Mouse (Mus musculus): Measurements from ENCODE around the gene Syt12. TPM values are rescaled to one million over a fixed set of nuclear protein-coding genes. Genes with fewer than 3 reads are reported as not detected.
A peak's percentile ranks its signal among the peaks of the same experiment; 100 is the strongest.

Syt12 gene
- polyA plus RNA-seq, 1 experiment from 2014 or later = 1.7 TPM

GRCm38 (mm10) chr19:4441621-4442161, 35.6 kb downstream of the Syt12 start:
- peaks cover 47% of the 10 kb centered on the region for H3K4me1 ChIP-seq
- no peak overlapping the region; the same call in 1 of the 2 replicates for H3K4me2 ChIP-seq (replicated peaks)
- no peak overlapping the region for H3K4me3 ChIP-seq (replicated peaks)
- no peak for ATAC-seq (ENCODE audit: insufficient number of reproducible peaks, low FRiP score, low TSS enrichment, low read depth)
- H3K36me3 ChIP-seq = no peaks in the 10 kb centered on the region
- no peaks in the 10 kb centered on the region for H3K9me3 ChIP-seq (replicated peaks)
- 23% methylated on average over 10 of the region's 10 CpGs for WGBS
- peak overlapping the region; percentile 52 for H3K27ac ChIP-seq (replicated peaks)
- H3K9ac ChIP-seq = no peak overlapping the region
- H3K27me3 ChIP-seq = no peaks in the 10 kb centered on the region

DNA sequence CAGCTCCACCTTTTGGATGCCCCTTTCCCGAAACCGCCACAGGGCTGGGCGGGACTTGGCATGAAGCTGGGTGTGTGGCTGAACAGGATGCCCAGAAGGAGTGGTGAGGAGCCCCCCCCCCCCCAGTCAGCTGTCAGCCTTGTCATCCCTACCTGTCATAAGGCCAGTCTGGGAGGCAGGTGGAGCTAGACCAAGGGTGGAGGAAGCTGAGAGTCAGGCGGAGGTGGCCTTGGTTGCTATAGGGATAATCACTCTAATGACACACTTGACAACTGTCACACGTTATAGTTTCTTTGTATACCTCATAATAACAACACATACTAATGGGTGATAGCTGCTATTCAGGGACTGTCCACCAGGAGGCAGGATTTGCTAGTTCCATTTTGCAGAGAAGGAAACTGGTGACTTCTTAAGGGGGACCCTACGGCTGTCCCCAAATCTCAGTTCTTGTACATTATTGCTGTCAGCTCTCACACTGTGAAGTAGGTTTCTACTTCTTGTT, 36.1 kb downstream of the Syt12 start:
- ATAC-seq (ENCODE audit: insufficient number of reproducible peaks, low FRiP score, low TSS enrichment, low read depth) = no peak
- Histone ChIP-seq H3K36me3 (no peaks in the 10 kb centered on the region), H3K4me1 (peaks cover 47% of the 10 kb centered on the region), H3K9ac (no peak overlapping the region), H3K4me3 (replicated peaks) (no peak overlapping the region), H3K27me3 (no peaks in the 10 kb centered on the region), H3K9me3 (replicated peaks) (no peaks in the 10 kb centered on the region), H3K27ac (replicated peaks) (peak overlapping the region; percentile 82), H3K4me2 (replicated peaks) (peak overlapping the region; percentile 91)
- WGBS = 21% methylated on average over 6 of the region's 6 CpGs

GRCm38 (mm10) chr19:4440222-4440621, 37.0 kb downstream of the Syt12 start:
- ATAC-seq (ENCODE audit: insufficient number of reproducible peaks, low FRiP score, low TSS enrichment, low read depth) = no peak
- Histone ChIP-seq H3K4me3 (replicated peaks) (peak overlapping the region; percentile 75), H3K9ac (0 out of 2 replicates have a peak overlapping the region, but pooled peaks have one; percentile 1), H3K36me3 (no peaks in the 10 kb centered on the region), H3K27me3 (no peaks in the 10 kb centered on the region), H3K4me1 (peaks cover 47% of the 10 kb centered on the region), H3K4me2 (replicated peaks) (peak overlapping the region; percentile 91), H3K9me3 (replicated peaks) (no peaks in the 10 kb centered on the region), H3K27ac (replicated peaks) (peak overlapping the region; percentile 82)
- WGBS = 7% methylated on average over 8 of the region's 8 CpGs

DNA sequence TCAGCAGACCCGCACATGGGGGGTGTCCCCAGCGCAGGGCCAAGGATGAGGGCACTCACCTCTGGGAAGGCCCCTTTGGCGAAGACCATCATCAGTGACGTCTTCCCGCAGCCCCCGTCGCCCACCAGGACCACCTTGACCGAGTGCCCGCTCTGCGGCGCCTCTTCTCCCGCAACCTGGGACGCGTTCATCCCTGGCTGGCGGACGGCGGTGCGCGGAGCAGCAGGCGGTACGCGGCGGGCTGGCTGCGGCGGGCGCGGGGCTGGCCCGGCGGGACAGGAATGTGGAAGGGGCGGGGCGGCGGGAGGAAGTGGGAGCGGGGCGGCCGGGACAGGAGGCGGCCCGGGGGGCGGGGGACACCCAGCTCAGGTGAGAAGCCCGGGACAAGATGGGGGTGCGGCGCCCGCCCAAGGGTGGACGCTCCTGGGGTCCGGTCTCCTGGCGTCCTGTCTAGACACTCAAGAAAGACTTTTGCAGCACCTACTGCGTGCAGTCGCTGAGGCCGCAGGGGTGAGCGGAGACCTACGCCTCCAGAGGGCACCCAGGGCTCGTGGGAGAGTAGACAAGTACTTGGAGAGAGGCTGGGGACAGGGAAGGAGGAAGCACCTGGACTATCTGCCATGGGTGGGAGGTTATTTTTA, 38.0 kb downstream of the Syt12 start, which contains the start of gene Rhod:
Rhod (minus strand) TSS at position 272 of the 641 bp plus-strand sequence.
- peak within 1 kb of the TSS; percentile 91 for H3K4me2 ChIP-seq (replicated peaks)
- H3K27me3 ChIP-seq = no peaks in the 10 kb centered on the region
- peaks cover 47% of the 10 kb centered on the region for H3K4me1 ChIP-seq
- H3K9me3 ChIP-seq (replicated peaks) = no peaks in the 10 kb centered on the region
- under 1% methylated on average over 47 of the region's 51 CpGs for WGBS
- peak within 1 kb of the TSS; percentile 75 for H3K4me3 ChIP-seq (replicated peaks)
- peak; percentile 74 for ATAC-seq (ENCODE audit: insufficient number of reproducible peaks, low FRiP score, low TSS enrichment, low read depth)
- H3K36me3 ChIP-seq = no peaks in the 10 kb centered on the region
- peak within 1 kb of the TSS; percentile 82 for H3K27ac ChIP-seq (replicated peaks)
- peak within 1 kb of the TSS; percentile 68 for H3K9ac ChIP-seq

DNA sequence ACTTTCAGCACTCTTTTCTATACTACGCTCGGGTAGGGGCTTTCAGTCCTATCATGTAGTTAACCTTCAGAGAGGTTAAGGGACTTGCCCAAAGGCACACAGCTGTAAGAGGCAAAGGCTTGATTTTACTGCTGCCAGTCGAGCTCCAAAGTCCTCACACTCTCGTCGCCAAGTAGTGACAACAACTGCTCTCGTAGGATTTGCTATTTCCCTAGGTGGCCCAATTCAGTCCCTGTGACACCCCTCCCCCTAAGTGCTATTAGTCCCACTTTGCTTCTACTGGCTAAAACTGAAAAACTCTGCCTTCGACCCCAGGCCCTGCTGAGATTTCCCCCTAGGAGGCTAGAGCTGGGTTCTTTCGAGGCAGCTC, 38.5 kb downstream of the Syt12 start:
- H3K9me3 ChIP-seq (replicated peaks) = no peaks in the 10 kb centered on the region

GRCm38 (mm10) chr19:4437886-4438285, 39.4 kb downstream of the Syt12 start:
- H3K9ac ChIP-seq = no peak overlapping the region
- no peak overlapping the region for H3K27ac ChIP-seq (replicated peaks)
- peak overlapping the region; percentile 91 for H3K4me2 ChIP-seq (replicated peaks)
- no peaks in the 10 kb centered on the region for H3K36me3 ChIP-seq
- H3K9me3 ChIP-seq (replicated peaks) = no peaks in the 10 kb centered on the region
- 67% methylated on average over 6 of the region's 6 CpGs for WGBS
- peaks cover 47% of the 10 kb centered on the region for H3K4me1 ChIP-seq
- H3K4me3 ChIP-seq (replicated peaks) = peak overlapping the region; percentile 75
- no peaks in the 10 kb centered on the region for H3K27me3 ChIP-seq
- ATAC-seq (ENCODE audit: insufficient number of reproducible peaks, low FRiP score, low TSS enrichment, low read depth) = no peak

More for the DNA sequence above, 38.5 kb downstream of the Syt12 start:
- H3K4me3 ChIP-seq (replicated peaks) = peak overlapping the region; percentile 75
- H3K36me3 ChIP-seq = no peaks in the 10 kb centered on the region
- peaks cover 47% of the 10 kb centered on the region for H3K4me1 ChIP-seq
- peak overlapping the region; percentile 82 for H3K27ac ChIP-seq (replicated peaks)
- H3K9ac ChIP-seq = peak overlapping the region; percentile 68
- no peaks in the 10 kb centered on the region for H3K27me3 ChIP-seq
- H3K4me2 ChIP-seq (replicated peaks) = peak overlapping the region; percentile 91
- no peak for ATAC-seq (ENCODE audit: insufficient number of reproducible peaks, low FRiP score, low TSS enrichment, low read depth)
- WGBS = 5% methylated on average over 8 of the region's 8 CpGs

GRCm38 (mm10) chr19:4436254-4436653, 41.0 kb downstream of the Syt12 start:
- Histone ChIP-seq H3K27me3 (no peaks in the 10 kb centered on the region), H3K4me1 (peaks cover 33% of the 10 kb centered on the region), H3K9me3 (replicated peaks) (no peaks in the 10 kb centered on the region), H3K9ac (no peak overlapping the region), H3K4me3 (replicated peaks) (no peak overlapping the region), H3K27ac (replicated peaks) (no peak overlapping the region), H3K4me2 (replicated peaks) (no peak overlapping the region), H3K36me3 (peaks cover 10% of the 10 kb centered on the region)
- no peak for ATAC-seq (ENCODE audit: insufficient number of reproducible peaks, low FRiP score, low TSS enrichment, low read depth)
- WGBS = 89% methylated on average over 3 of the region's 3 CpGs

DNA sequence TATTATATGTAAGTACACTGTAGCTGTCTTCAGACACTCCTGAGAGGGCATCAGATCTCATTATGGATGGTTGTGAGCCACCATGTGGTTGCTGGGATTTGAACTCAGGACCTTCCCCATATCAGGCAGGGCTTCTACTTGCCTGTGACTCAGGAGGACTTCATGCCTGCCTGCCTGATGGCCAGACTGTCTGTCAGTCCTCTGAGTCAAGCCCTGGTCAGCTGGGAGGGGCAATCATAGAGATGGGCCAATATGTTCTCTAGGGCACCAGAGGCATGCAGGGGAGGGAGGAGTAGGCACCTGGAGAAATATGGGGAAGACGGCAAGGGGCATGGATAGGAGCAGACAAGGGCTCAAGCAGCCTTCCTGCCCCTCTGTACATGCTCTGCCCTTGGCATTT, 42.2 kb downstream of the Syt12 start:
- H3K4me1 ChIP-seq = peaks cover 20% of the 10 kb centered on the region
- 94% methylated on average over 1 of the region's 1 CpGs for WGBS
- H3K36me3 ChIP-seq = peaks cover 20% of the 10 kb centered on the region
- no peaks in the 10 kb centered on the region for H3K9me3 ChIP-seq (replicated peaks)
- no peak overlapping the region for H3K4me2 ChIP-seq (replicated peaks)
- ATAC-seq (ENCODE audit: insufficient number of reproducible peaks, low FRiP score, low TSS enrichment, low read depth) = no peak
- no peak overlapping the region for H3K4me3 ChIP-seq (replicated peaks)
- no peaks in the 10 kb centered on the region for H3K27me3 ChIP-seq
- H3K27ac ChIP-seq (replicated peaks) = no peak overlapping the region
- H3K9ac ChIP-seq = no peak overlapping the region

GRCm38 (mm10) chr19:4433756-4434155, 43.5 kb downstream of the Syt12 start:
- no peaks in the 10 kb centered on the region for H3K9me3 ChIP-seq (replicated peaks)
- no peak overlapping the region for H3K4me2 ChIP-seq (replicated peaks)
- 79% methylated on average over 1 of the region's 1 CpGs for WGBS
- H3K4me3 ChIP-seq (replicated peaks) = no peak overlapping the region
- H3K9ac ChIP-seq = no peak overlapping the region
- no peaks in the 10 kb centered on the region for H3K27me3 ChIP-seq
- peaks cover 11% of the 10 kb centered on the region for H3K4me1 ChIP-seq
- peaks cover 24% of the 10 kb centered on the region for H3K36me3 ChIP-seq
- no peak for ATAC-seq (ENCODE audit: insufficient number of reproducible peaks, low FRiP score, low TSS enrichment, low read depth)
- H3K27ac ChIP-seq (replicated peaks) = no peak overlapping the region

GRCm38 (mm10) chr19:4430091-4430620, 47.1 kb downstream of the Syt12 start:
- Histone ChIP-seq H3K9me3 (replicated peaks) (no peaks in the 10 kb centered on the region), H3K4me1 (no peaks in the 10 kb centered on the region), H3K36me3 (peaks cover 50% of the 10 kb centered on the region), H3K27me3 (no peaks in the 10 kb centered on the region), H3K4me3 (replicated peaks) (no peak overlapping the region), H3K4me2 (replicated peaks) (no peak overlapping the region), H3K9ac (no peak overlapping the region), H3K27ac (replicated peaks) (peak overlapping the region; percentile 3; the same call in 1 of the 2 replicates)
- no peak for ATAC-seq (ENCODE audit: insufficient number of reproducible peaks, low FRiP score, low TSS enrichment, low read depth)
- 81% methylated on average over 4 of the region's 4 CpGs for WGBS

GRCm38 (mm10) chr19:4425610-4426366, 51.5 kb downstream of the Syt12 start:
- Histone ChIP-seq H3K9me3 (replicated peaks) (no peaks in the 10 kb centered on the region), H3K4me1 (peaks cover under 1% of the 10 kb centered on the region; the same call in 1 of the 2 replicates), H3K4me3 (replicated peaks) (no peak overlapping the region), H3K27ac (replicated peaks) (no peak overlapping the region), H3K4me2 (replicated peaks) (no peak overlapping the region), H3K27me3 (no peaks in the 10 kb centered on the region), H3K9ac (no peak overlapping the region), H3K36me3 (peaks cover 44% of the 10 kb centered on the region)
- 76% methylated on average over 19 of the region's 19 CpGs for WGBS
- no peak for ATAC-seq (ENCODE audit: insufficient number of reproducible peaks, low FRiP score, low TSS enrichment, low read depth)

All from embryonic facial prominence, embryonic 15.5 days (tissue).